Mouse (Mus musculus) myocyte (in vitro differentiated cells): Measurements from ENCODE around the gene Ctns. TPM values are rescaled to one million over a fixed set of nuclear protein-coding genes. Genes with fewer than 3 reads are reported as not detected.

Experiments used
- H3K27me3 ChIP-seq: one replicate; pipeline ENCODE4 v1.6.1; 2011; ENCODE audit not compliant: control insufficient read depth, insufficient read depth, insufficient read length
- H3K36me3 ChIP-seq: one replicate; pipeline ENCODE4 v1.6.1; 2011; ENCODE audit not compliant: control insufficient read depth, insufficient read depth
- H3K4me2 ChIP-seq: one replicate; pipeline ENCODE4 v1.6.1; 2011; ENCODE audit warnings: low read depth, control low read depth
- H3K4me3 ChIP-seq: one replicate; pipeline ENCODE4 v1.5.1; 2011; ENCODE audit warnings: mild to moderate bottlenecking, control low read depth, moderate library complexity
- H3K79me2 ChIP-seq: one replicate; pipeline ENCODE4 v1.6.1; 2011; ENCODE audit not compliant: control insufficient read depth, insufficient read depth
- H3ac ChIP-seq: one replicate; pipeline ENCODE4 v1.6.1; 2011; ENCODE audit not compliant: control insufficient read depth, insufficient read length
- CEBPB ChIP-seq: IDR thresholded peaks from 2 replicates; pipeline ENCODE4 v1.6.1; 2011; ENCODE audit warnings: mild to moderate bottlenecking, moderate library complexity; ENCODE audit not compliant: poor library complexity, insufficient read depth, severe bottlenecking
- E2F4 ChIP-seq: IDR thresholded peaks from one replicate; pipeline ENCODE4 v1.6.1; 2011; ENCODE audit warnings: mild to moderate bottlenecking, control low read depth, moderate library complexity; ENCODE audit not compliant: insufficient read depth
- MAX ChIP-seq: IDR thresholded peaks from one replicate; pipeline ENCODE4 v1.6.1; 2011; ENCODE audit warnings: low read depth, mild to moderate bottlenecking, control low read depth
- MYOD1 ChIP-seq, 3 experiments: IDR thresholded peaks; one replicate each; pipeline ENCODE4 v1.6.1; 2011; ENCODE audit warnings: control low read depth in 2 of 3, low read depth in 2 of 3, mild to moderate bottlenecking in 2 of 3, moderate library complexity in 1 of 3; ENCODE audit not compliant: insufficient read length in 2 of 3, control insufficient read depth in 1 of 3
- MYOG ChIP-seq, 3 experiments: IDR thresholded peaks; one replicate each; pipeline ENCODE4 v1.6.1; 2011; ENCODE audit warnings: control low read depth in 2 of 3, low read depth in 2 of 3, mild to moderate bottlenecking in 2 of 3; ENCODE audit not compliant: insufficient read length in 2 of 3, control insufficient read depth in 1 of 3, insufficient read depth in 1 of 3
- POLR2A ChIP-seq: IDR thresholded peaks from one replicate; pipeline ENCODE4 v1.6.1; 2011; ENCODE audit warnings: low read depth, mild to moderate bottlenecking, control low read depth, moderate library complexity; ENCODE audit not compliant: insufficient read length
- POLR2AphosphoS2 ChIP-seq: IDR thresholded peaks from one replicate; pipeline ENCODE4 v1.6.1; 2011; ENCODE audit warnings: low read depth, control low read depth; ENCODE audit not compliant: insufficient read length
- REST ChIP-seq: IDR thresholded peaks from one replicate; pipeline ENCODE4 v1.6.1; 2011; ENCODE audit warnings: mild to moderate bottlenecking, control low read depth, moderate library complexity; ENCODE audit not compliant: insufficient read depth, insufficient read length
- SRF ChIP-seq: IDR thresholded peaks from one replicate; pipeline ENCODE4 v1.6.1; 2011; ENCODE audit warnings: low read depth; ENCODE audit not compliant: control insufficient read depth, insufficient read length
- TCF12 ChIP-seq: IDR thresholded peaks from one replicate; pipeline ENCODE4 v1.6.1; 2011; ENCODE audit warnings: mild to moderate bottlenecking, control low read depth; ENCODE audit not compliant: poor library complexity, insufficient read depth, severe bottlenecking
- TCF3 ChIP-seq: IDR thresholded peaks from one replicate; pipeline ENCODE4 v1.6.1; 2011; ENCODE audit warnings: low read depth, control low read depth; ENCODE audit not compliant: insufficient read length
- USF1 ChIP-seq: IDR thresholded peaks from one replicate; pipeline ENCODE4 v1.6.1; 2011; ENCODE audit warnings: low read depth, mild to moderate bottlenecking, control low read depth, moderate library complexity
- polyA plus RNA-seq: library from polyadenylated mRNA; unstranded; fragments of >200 nt; fragmentation: generic; extraction: Trizol; gene quantifications from one replicate; pipeline ENCODE4 v1.2.1, GENCODE M21; 2012; ENCODE audit warnings: missing spikeins

Ctns gene
- polyA plus RNA-seq, 1 experiment: 11.6 TPM

- Histone ChIP-seq H3K4me2 (no peak overlapping the region), H3K4me3 (no peak overlapping the region), H3K36me3 (peaks cover 9% of the 10 kb centered on the region), H3ac (no peak overlapping the region), H3K79me2 (peaks cover 12% of the 10 kb centered on the region), H3K27me3 (no peaks in the 10 kb centered on the region)
- TF ChIP-seq MYOG (IDR thresholded peaks at IDR 0.05; ENCODE audit: control insufficient read depth in 1 of 3, insufficient read depth in 1 of 3, insufficient read length in 2 of 3, low read depth in 2 of 3): no peak
- TF ChIP-seq MAX: no peak
- TF ChIP-seq TCF3: no peak
- TF ChIP-seq SRF: no peak
These were observed 29.6 kb downstream of the Ctns start for GRCm38 (mm10) chr11:73169231-73169630.

- Histone ChIP-seq H3K79me2 (peaks cover 5% of the 10 kb centered on the region), H3K4me2 (no peak overlapping the region), H3ac (no peak overlapping the region), H3K27me3 (no peaks in the 10 kb centered on the region), H3K36me3 (peaks cover 4% of the 10 kb centered on the region), H3K4me3 (no peak overlapping the region)
- TF ChIP-seq USF1: no peak
- TF ChIP-seq MAX: no peak
- TF ChIP-seq MYOG (IDR thresholded peaks at IDR 0.05; ENCODE audit: control insufficient read depth in 1 of 3, insufficient read depth in 1 of 3, insufficient read length in 2 of 3, low read depth in 2 of 3): no peak
- no peak for TF ChIP-seq MYOD1 (IDR thresholded peaks at IDR 0.05; ENCODE audit: control insufficient read depth in 1 of 3, insufficient read length in 2 of 3, low read depth in 2 of 3)
- TF ChIP-seq POLR2A: no peak
- TF ChIP-seq CEBPB: no peak
- TF ChIP-seq SRF: no peak
- no peak for TF ChIP-seq REST
- no peak for TF ChIP-seq TCF3
- TF ChIP-seq TCF12: no peak
These were observed 30.3 kb downstream of the Ctns start for GRCm38 (mm10) chr11:73168576-73168975.

GRCm38 (mm10) chr11:73168071-73168470 lies 30.8 kb downstream of the Ctns start:
- Histone ChIP-seq H3K79me2 (peaks cover under 1% of the 10 kb centered on the region), H3K36me3 (peaks cover 1% of the 10 kb centered on the region), H3K4me3 (no peak overlapping the region), H3K27me3 (no peaks in the 10 kb centered on the region), H3ac (no peak overlapping the region), H3K4me2 (no peak overlapping the region)
- TF ChIP-seq E2F4: no peak
- no peak for TF ChIP-seq TCF3

- Histone ChIP-seq H3K27me3 (no peaks in the 10 kb centered on the region), H3K79me2 (no peaks in the 10 kb centered on the region)
- TF ChIP-seq CEBPB (no peak), POLR2AphosphoS2 (no peak), USF1 (no peak), TCF12 (no peak), SRF (no peak), E2F4 (no peak), TCF3 (no peak), MYOG (IDR thresholded peaks at IDR 0.05; ENCODE audit: control insufficient read depth in 1 of 3, insufficient read depth in 1 of 3, insufficient read length in 2 of 3, low read depth in 2 of 3) (no peak), MYOD1 (IDR thresholded peaks at IDR 0.05; ENCODE audit: control insufficient read depth in 1 of 3, insufficient read length in 2 of 3, low read depth in 2 of 3) (no peak), POLR2A (no peak), REST (no peak)
These were observed 36.6 kb downstream of the Ctns start for GRCm38 (mm10) chr11:73162284-73162683.

GRCm38 (mm10) chr11:73161616-73162015 lies 37.2 kb downstream of the Ctns start:
- TF ChIP-seq MAX: no peak
- H3K79me2 ChIP-seq: no peaks in the 10 kb centered on the region
- peak overlapping the region; percentile 64 for H3K4me2 ChIP-seq
- no peaks in the 10 kb centered on the region for H3K27me3 ChIP-seq
- H3K4me3 ChIP-seq: peak overlapping the region; percentile 20
- no peak overlapping the region for H3ac ChIP-seq
- no peaks in the 10 kb centered on the region for H3K36me3 ChIP-seq

More at GRCm38 (mm10) chr11:73162284-73162683, 36.6 kb downstream of the Ctns start:
- no peak overlapping the region for H3ac ChIP-seq
- H3K36me3 ChIP-seq: no peaks in the 10 kb centered on the region
- H3K4me2 ChIP-seq: no peak overlapping the region
- H3K4me3 ChIP-seq: no peak overlapping the region

- peak; percentile 30 to 92 (median 86) for TF ChIP-seq MYOD1 (IDR thresholded peaks at IDR 0.05; ENCODE audit: control insufficient read depth in 1 of 3, insufficient read length in 2 of 3, low read depth in 2 of 3)
- TF ChIP-seq MYOG (IDR thresholded peaks at IDR 0.05; ENCODE audit: control insufficient read depth in 1 of 3, insufficient read depth in 1 of 3, insufficient read length in 2 of 3, low read depth in 2 of 3): peak; percentile 85 to 96 (median 87)
- TF ChIP-seq TCF12: peak; percentile 53
- no peak for TF ChIP-seq REST
- peak; percentile 40 for TF ChIP-seq TCF3
- Histone ChIP-seq H3K4me3 (peak overlapping the region; percentile 20), H3K27me3 (no peaks in the 10 kb centered on the region), H3K79me2 (no peaks in the 10 kb centered on the region), H3K36me3 (no peaks in the 10 kb centered on the region), H3K4me2 (peak overlapping the region; percentile 64), H3ac (peak overlapping the region; percentile 62)
These were observed 38.0 kb downstream of the Ctns start for GRCm38 (mm10) chr11:73160811-73161200.
